Mouse (Mus musculus): ENCODE data around the gene Myh6.

GRCm38 (mm10) chr14:55015767-55016111, 49.0 kb upstream of the Myh6 start:
- TF ChIP-seq EP300 (IDR thresholded peaks at IDR 0.05) (no peak), CTCF (IDR thresholded peaks at IDR 0.05) (no peak)
